Mouse (Mus musculus) adrenal gland, postnatal 25 days (tissue): Measurements from ENCODE around the gene Heyl. TPM values are rescaled to one million over a fixed set of nuclear protein-coding genes. Genes with fewer than 3 reads are reported as not detected.
"Not testable (repeated sequence)": the region's sequence is repeated elsewhere in the genome, so short reads cannot be mapped to it uniquely, and the experiment has no call there.

ENCODE experiments used
- DNase-seq: peaks from one replicate; pipeline ENCODE4 v3.0.0; 2021; ENCODE audit warnings: mixed read lengths
- total RNA-seq: library from RNA; stranded (reverse); gene quantifications from 2 replicates; pipeline ENCODE4 v1.2.3, GENCODE M21; 2021

Heyl gene
- total RNA-seq, 1 experiment from 2014 or later = 3.8 TPM

DNA sequence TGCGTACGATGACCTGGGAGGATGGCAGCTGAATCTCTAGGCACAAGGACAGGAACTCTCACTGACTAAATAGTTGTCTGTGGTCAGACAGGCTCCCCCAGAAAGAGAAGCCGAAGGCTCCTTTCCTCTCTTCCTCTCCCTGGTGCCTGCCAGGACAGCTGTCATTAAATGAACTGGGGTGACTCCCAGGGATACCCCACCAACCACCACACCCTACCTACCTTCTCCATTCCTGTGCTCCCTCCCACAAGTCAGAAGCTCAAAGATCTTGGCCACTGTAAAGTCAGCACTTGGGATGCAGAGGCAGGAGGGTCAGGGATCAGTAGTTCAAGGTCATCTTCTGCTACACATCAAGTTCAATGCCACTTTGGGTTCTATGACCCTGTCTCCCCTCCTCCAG is 515 bp upstream of the Heyl start:
- no peak for DNase-seq

DNA sequence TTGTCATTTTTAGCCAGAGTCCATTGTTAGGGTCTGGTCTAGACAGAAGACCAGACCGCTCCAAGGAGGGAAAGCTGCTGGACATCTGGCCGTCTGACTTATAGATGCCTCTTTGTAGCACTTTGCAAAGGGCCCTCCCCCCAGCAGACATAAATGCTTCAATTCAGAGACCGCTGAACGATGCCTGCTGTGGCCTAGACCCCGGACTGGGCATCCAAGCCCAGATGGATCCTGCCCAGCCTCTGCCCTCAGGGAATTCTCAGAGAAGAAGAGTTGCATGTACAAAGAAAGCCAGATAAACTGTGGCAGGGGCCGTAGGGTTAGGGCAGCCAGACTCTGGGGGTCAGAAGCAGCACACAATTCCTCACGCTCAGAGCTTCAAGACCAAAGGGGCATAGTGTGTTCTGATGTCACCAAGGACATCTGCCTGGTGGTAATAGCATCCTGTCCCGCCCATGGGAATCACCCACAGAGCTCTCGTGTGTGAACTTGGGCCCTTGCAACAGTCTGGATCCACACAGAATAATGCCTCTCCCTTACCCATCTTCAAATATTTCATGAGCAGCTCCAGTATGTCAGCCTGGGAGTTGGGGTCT is 2.6 kb downstream of the Heyl start:
- no peak for DNase-seq

DNA sequence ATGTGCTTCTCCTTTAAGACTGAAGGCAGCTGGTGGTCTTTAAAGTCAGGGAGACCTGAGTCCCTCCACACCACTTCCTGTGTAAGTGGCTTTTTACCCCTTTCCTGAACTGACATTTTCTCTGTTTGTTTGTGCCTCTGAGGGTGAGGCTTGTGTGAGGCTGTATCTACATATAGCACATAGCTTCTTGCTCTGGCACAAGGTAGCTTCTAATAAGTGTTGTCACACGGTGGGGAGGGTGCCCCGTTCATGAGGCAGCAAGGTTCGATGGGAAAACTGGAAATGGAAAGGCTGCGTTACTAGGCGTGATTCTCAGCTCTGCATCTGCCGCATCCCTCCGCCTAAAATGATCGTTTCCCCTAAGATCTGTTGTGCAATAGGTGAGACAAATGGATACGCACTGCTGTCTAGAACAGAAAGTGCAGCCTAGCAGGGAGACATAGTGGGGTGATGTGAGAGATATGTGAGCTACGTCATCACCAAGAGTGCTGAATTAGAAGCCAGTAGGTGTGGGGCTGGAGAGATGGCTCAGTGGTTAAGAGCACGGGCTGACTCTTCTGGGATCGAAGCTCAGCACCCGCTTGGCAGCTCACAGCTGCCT is 3.2 kb downstream of the Heyl start:
- DNase-seq = no peak

DNA sequence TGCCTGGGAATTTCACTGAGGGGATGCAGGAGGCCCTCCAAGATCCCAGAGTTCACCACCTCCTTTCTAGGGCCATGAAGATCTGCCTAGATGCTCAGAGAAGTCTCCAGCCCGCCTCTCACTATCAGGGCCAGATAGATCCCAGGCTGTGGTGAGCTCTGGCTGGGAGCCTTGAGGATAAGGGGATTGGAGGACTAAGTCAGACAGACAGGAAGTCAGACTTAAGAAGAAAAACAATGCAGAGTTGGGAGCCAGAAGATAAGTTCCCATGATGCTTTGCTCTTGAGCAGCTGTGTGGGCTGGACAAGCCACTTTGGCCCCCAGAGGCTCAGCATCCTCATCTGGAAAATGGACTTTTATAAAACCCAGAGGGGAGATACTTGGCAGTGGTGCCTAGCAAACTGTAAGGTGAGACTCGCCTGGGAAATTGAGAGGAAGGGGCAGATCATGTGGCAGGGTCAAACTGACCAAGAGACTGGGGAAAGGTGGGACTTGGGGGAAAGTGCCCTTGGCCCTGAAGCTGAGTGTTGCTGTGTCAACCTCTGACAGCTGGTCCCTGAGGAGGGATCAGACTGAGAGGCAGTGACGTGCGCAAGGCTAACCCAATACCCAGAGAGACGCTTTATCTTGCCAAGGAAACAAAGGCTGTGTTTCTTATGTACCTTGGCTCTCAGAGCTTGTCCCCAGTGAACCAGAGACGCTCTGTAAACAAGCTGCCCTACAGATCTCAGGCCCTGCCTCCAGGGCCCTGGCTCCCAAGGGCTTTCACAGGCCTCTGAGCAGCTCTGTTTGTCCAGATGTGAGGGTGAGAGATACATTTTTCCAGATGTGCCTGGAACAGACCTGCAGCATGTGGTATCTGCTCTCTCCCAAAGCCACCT is 4.3 kb downstream of the Heyl start:
- DNase-seq = no peak

DNA sequence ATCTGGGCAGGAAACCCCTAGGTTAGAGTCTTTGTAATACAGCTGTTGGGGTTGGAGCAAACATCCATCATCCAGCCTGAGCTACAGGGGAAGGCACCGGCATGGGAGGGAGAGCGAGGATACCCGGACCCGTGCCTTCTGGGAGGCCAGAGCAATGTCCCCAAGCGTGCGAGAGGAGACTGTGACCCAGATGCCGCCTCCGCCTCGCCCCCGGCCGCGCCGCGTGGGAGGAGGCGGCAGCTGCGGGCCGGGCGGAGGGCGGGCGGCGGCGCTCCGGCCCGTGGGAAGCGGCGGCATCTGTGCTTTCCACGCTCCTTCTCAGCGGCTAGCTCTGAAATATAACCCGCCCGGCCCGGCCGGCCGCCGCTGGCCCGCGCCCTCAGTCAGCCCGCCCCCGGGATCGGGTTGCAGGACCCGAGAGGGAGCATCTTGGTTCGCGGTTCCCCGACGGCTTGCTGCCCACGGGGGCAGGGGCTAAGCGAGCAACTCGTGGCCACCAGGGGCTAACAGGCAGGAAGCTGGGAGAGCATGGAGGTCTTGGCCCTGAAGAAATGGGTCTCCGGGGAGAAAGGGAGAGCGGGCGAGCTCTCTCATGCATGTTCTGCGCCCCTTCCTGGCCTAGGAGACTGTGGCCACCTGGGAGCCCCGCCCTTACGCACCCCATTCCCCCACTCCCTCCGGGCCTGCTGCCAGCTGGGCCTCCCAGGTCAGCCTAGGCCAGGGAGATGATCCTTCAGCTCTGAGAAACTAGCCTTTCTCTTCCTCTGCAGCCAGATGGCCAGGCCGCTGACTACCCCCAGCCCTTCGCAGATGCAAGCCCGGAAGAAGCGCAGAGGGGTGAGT is 6.2 kb downstream of the Heyl start:
- DNase-seq = peak; percentile 48

DNA sequence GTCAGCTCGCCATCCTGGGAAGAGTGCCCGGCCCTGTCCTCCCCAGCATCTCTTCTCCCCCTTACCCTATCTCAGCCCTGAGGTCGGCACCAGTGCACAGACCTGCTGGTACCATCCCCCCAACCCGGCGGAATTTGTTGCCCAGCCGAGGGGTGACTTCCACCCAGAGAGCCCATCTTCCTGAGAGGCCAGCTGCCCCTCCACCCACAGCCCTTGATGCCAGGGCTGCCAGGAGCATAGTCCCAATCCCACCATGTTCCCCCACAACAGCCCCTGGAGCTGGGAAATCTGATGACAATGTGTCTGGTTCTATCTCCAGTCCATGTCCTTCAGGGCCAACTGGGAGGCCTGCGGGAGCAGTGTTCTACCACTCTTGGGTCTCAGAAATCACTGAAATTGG is 12.9 kb downstream of the Heyl start:
- no peak for DNase-seq

DNA sequence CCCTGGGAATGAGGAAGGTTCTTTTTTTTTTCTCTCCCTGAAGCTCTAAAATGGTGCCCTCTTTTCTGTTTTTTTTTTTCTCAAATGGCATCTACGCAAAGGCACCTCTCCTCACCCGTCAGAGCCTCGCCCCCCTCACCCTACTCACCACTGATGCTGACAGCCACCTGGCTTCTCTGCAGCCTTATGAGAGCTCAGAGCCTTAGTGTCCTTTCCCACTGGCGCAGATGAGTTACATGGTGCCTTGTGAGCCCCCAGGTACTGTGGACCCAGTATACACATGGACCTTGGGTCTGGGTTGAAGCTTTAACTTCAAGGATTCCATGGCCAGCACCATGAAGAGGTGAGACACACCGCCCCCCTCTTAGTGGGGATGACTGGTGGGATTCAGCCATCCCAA is 13.3 kb downstream of the Heyl start:
- DNase-seq = no peak

DNA sequence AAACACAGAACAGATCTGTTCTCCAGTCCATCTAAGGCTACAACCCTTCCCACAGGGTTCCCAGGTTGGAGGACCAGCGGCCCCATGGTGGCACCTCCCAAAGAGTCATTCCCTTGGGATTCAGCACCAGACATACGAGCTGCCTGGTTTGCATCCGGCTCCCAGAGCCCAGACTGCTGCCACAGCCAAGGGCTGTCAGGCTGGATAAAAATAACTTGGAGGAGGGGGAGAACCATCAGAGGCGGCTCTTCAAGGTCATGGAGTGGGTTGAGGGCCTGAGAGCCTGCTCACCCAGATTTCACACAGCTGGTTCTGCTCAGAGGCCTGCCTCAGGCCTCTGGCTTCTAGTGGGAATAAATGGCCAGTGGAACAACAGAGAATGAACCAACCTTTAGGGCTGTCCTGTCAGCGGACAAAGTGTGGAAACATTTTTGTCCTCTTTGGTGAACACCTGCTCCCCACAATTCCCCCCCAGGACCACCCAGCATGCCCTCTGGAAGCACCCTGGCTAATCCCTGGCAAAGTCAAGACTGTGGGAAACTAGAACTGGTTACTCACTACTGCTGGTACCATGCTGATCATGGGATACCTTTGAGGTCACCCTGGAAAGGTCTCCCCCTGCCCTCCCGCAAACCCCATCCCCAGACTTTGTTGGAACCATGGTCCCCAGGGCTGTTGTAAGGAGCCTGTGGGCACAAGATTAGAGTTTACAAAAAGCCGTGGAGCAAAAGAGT is 14.0 kb downstream of the Heyl start:
- no peak for DNase-seq

DNA sequence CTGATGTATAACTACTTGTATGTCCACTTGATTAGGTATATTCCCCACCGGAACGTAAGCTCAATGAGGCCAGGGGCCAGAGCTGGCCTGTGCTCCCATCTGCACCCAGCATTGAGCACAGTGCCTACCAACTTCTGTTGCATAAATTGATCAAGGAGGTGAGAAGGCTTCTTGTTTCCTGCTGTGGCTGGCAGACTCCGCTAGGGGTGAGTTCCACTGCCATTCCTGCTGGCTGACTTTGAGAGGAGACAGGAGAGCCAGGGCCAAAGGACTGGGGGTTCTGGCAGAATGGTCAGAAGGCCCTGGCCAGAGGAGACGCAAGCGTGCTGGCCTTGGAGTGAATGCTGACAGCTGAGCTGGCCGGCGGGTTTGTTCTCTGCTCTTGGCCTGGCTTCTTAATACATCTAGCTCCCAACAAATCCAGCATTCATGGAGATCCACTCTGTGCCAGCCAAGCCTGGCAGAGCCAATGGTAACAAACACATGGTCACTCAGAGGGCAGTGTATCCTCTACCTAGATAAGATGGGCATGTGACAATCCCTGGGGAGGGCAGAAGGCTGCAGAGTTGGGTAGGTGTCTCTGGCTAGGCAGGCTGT is 15.7 kb downstream of the Heyl start:
- DNase-seq = peak; percentile 73

DNA sequence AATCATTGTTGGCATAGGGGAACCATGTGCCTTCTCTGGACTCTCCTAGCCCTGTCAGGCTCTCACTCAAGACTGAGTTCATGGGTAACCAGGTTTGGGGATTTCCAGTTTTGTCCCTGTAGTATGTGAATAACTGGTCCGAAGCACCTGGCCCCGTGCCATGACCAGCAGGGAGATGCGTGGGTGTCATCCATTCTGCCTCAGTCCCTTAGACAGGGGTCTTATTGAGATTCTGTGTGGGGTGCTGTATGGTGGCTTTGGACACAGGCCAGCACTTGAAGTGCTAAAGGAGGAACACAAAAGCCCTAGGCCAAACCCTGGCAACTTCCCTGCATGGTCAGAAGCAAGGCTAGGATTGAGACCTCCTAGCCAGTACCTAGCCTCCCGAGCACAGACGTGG is 18.9 kb downstream of the Heyl start:
- peak; percentile 21 for DNase-seq

DNA sequence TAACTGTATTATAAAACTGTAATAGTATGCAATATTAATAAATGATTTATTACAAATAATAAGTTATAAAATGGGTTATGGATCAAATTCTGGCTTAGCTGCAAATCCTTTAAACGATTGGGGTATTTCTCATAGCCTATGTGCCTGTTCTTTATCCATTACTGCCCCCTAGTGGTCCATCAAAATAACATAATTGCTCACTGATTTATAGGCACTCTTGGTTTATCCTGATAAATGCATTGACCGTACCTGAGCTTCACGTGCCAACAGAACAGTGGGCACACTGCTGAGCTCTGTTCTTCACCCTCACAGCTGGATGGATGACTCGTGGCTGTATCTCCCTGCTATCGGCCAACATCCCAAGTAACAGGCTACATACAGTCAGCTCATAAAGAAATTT is 21.3 kb downstream of the Heyl start:
- no peak for DNase-seq

DNA sequence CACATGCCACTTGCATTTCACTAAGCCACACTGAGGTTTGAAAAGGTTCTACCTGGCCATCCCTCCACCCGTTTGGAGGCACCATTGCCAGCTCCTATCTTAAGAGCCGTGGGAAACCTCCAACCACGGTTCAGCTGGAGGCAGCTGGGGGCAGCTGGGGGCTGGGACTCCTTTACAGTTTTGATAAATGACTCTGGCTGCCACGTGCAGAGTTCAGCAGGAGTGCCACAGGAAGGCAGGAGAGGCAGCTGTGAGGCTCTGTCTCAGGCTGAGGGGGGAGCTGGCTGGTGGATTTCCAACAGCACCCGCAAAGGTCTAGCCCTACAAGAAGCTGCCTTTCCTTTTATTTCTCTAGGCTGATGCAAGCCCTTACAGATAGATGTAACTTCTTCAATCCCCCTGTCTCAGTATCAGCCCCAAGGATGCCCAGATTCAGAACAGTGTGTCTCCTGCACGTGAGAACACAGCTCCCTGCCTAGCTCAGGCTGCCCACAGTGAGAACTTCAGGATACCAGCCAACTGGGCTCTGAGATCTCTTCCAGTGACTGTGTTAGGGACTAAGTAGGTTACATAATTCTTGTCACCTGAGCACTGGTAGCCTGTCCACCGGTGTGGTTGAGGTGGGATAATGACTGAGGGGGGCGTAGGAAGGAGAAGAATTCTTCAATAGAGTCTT is 26.9 kb downstream of the Heyl start:
- no peak for DNase-seq

DNA sequence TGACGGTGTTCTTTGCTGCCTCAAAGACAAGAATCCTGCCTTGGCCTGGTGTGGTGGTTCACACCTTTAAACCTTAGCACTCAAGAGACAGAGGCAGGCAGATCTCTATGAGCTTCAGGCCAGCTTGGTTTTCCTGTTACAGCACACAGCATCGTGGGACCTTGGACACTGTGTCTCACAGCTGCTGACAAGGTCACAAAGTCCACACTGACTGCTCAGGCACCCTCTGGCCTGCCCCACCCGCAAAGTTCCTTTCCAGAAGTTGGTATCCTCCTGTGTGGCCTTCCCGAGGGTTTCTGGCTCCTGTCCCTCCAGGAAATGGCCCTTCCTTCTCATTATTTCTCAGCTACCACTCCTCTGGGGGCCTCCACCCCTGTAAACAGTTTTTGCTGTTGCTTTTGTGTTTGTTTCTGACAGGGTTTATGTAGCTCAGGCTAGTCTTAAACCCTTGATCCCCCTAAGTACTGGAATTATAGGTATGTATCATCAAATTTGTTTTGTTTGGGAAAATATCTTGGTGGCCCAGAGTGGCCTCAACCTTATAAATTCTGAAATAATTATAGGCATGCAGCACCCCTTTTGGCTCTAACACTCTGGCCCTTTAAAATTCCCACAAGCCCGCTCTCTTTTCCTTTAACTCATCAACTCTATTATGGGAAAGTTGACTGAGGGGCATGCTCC is 28.5 kb downstream of the Heyl start, which contains the start of gene Pabpc4:
Gene Pabpc4 (plus strand): TSS at position 631 of the 681 bp plus-strand sequence.
- DNase-seq = peak; percentile 41

DNA sequence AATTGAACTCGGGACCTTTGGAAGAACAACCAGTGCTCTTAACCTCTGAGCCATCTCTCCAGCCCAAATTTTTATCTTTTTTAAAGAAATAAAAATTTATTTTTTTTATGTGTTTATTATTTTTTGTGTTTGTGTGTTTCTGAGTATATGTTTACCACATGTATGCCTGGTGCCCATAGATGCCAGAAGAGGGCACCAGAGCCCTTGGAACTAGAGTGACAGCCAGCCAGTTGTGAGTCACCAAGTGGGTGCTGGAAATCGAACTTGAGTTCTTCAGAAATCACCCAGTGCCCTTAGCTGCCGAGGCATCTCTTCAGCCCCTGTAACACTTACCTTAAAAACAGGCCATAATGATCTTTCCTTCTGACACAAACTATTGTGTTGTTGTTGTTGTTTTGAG is 37.7 kb downstream of the Heyl start:
- DNase-seq = no peak

DNA sequence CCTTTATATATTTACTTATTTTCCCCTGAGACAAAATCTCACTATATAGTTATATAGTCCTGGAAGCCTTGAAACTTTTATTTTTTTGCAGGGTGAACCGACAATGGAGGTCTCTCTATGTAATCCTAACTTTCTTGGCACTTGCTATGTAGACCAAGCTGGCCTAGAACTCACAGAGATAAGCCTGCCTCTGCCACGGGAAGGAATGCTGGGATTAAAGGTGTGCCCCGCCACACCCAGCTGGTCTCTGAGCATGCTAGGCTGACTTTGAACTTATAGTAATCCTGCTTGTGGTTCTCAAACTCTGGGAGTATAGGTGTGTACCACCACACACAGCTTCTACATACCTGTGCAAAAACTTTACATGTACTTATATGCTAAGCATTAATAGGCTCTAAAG is 46.8 kb downstream of the Heyl start:
- DNase-seq = no peak

DNA sequence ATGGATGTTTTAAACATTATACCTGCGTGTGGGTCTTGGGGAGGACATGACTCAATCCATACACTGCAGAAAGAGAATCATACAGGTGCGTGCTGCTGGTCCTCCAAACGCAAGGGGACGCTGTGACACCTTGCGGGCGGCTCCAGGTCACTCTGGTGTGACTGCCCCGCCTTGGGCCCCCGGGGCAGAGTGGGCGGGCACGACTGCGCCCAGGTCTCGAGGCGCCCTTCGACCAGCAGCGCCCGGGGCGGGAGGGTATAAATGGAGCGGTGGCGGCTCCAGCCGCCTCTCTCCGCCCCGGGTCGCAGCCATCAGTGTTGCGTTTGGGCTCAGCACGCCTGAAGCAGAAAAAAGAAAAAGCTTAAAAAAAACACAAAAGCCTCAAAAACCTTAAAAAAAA is 49.1 kb downstream of the Heyl start:
- DNase-seq = peak; percentile 92

DNA sequence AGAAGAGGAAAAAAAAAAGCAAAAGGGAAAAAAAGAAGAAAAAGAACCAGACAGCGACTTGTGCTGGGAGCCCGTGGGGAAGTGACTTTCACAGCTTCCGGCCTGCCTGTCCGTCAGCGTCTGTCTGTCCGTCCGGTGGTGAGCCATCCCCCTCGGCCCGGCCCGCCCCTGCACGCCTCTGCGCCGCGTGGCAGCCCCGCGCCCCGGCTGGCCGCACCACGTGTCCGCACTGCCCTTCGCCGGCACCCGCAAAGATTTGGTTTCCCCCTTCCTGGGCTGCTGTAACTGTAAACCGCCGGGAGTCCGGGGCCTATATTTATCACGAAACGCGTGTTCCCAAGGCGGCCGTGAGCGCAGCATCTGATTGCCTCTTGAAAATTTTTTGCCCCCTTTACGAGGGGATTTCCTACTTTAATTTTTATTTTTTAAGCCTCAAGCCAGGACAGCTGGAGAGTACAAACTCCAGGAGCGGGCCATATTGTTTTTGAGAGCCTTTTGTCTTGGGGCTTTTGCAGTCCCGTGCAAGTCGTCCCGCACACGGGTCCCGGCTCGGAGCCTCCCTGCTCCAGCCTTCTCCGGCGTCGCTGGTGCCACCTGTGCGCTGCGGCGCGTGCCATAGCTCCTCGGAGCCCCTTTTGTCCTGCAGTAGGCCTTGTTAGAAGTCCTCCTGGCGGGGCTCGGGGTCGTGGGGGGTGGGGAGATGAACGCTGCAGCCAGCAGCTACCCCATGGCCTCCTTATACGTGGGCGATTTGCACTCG is 49.7 kb downstream of the Heyl start:
- peak; percentile 55 for DNase-seq

DNA sequence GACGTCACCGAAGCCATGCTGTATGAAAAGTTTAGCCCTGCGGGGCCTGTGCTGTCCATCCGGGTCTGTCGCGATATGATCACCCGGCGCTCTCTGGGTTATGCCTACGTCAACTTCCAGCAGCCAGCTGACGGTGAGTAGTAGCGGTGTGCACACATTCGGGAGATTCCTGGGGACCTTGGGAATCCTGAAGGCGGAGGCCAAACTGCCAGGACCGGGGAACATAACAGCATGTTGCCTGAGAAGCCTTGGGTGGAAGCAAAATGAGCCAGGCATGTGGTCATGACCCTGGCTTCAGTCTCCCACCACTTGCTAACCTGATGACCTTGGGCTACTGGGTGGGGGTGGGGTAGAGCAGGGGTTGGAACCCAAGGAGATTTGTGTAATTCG is 50.3 kb downstream of the Heyl start:
- not testable (repeated sequence) for DNase-seq
